Mouse (Mus musculus) ES-Bruce4 (cell line): Measurements from ENCODE around the gene Iqcd.

ENCODE experiments used
- CTCF ChIP-seq: IDR thresholded peaks from one replicate; pipeline ENCODE4 v1.8.1; 2011; ENCODE audit warnings: low read depth, low read length
- EP300 ChIP-seq: IDR thresholded peaks from 2 replicates; pipeline ENCODE4 v1.6.1; 2011; ENCODE audit warnings: low read depth, low read length; ENCODE audit not compliant: insufficient read depth
- POLR2A ChIP-seq: IDR thresholded peaks from one replicate; pipeline ENCODE4 v1.8.1; 2011; ENCODE audit warnings: low read length; ENCODE audit not compliant: insufficient read depth

DNA sequence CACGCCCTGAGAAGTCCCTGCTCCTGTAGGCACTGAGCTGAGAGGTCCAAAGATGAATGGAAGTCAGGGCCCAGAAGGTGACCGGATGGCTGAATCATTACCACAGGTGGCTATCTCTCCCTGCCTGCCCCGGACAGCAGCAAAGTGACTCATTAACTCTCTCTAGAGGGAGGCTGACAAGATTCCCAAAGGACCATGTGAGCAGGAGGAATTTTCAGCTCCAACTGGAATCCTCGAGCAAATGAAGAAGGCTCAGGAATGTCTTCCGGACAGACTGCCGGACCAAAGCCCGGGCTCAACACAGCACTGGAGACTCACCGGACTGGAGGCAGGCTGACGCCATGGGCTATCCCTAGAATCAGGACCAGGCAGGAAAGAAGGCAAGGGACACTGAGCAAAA is 6.8 kb upstream of the Iqcd start:
- TF ChIP-seq POLR2A = no peak
- no peak for TF ChIP-seq CTCF
- TF ChIP-seq EP300 = no peak
